Mouse (Mus musculus) lung, embryonic 15.5 days (tissue): ENCODE data around the gene Gm49368. TPM values are rescaled to one million over a fixed set of nuclear protein-coding genes. Genes with fewer than 3 reads are reported as not detected.

Experiments
- ATAC-seq: fragments of 200-750 bp; cut with Nextera tagmentation; 2 replicates; pipeline ENCODE4 v1.8.0; 2017; ENCODE audit warnings: moderate number of reproducible peaks, borderline replicate concordance; ENCODE audit not compliant: low FRiP score, low TSS enrichment; ENCODE audit errors: extremely low read depth
- H3K27ac ChIP-seq: fragments of 300-500 bp; sonication (generic); 2 replicates; pipeline ENCODE4 v1.5.1; 2015; ENCODE audit warnings: moderate library complexity, mild to moderate bottlenecking, inconsistent platforms
- H3K27me3 ChIP-seq: fragments of 300-500 bp; sonication (generic); 2 replicates; pipeline ENCODE4 v1.6.1; 2015; ENCODE audit warnings: inconsistent platforms
- H3K36me3 ChIP-seq: fragments of 300-500 bp; sonication (generic); 2 replicates; pipeline ENCODE4 v1.6.1; 2015; ENCODE audit warnings: inconsistent platforms
- H3K4me1 ChIP-seq: fragments of 300-500 bp; sonication (generic); 2 replicates; pipeline ENCODE4 v1.6.1; 2015; ENCODE audit warnings: inconsistent platforms
- H3K4me2 ChIP-seq: fragments of 300-500 bp; sonication (generic); 2 replicates; pipeline ENCODE4 v1.6.1; 2015; ENCODE audit warnings: inconsistent platforms, mild to moderate bottlenecking, moderate library complexity
- H3K4me3 ChIP-seq: fragments of 300-500 bp; sonication (generic); 2 replicates; pipeline ENCODE4 v1.5.1; 2015; ENCODE audit warnings: mild to moderate bottlenecking, inconsistent platforms
- H3K9ac ChIP-seq: fragments of 300-500 bp; sonication (generic); 2 replicates; pipeline ENCODE4 v1.6.1; 2015; ENCODE audit warnings: inconsistent platforms
- H3K9me3 ChIP-seq: fragments of 300-500 bp; sonication (generic); 2 replicates; pipeline ENCODE4 v1.6.1; 2016; ENCODE audit warnings: inconsistent platforms
- WGBS: fragments of 180-500 bp; shearing (Covaris S2); methylation state at CpG from one replicate; pipeline ENCODE4 v1.1.7; 2015; 5-methylcytosine and 5-hydroxymethylcytosine counted together
- polyA plus RNA-seq: library from polyadenylated mRNA; unstranded; fragments of >200 nt; fragmentation: Nextera tagmentation; extraction: Ambion mirVana; gene quantifications from 2 replicates; pipeline ENCODE4 v1.2.1, GENCODE M21; 2015

The Gm49368 gene
- polyA plus RNA-seq, 1 experiment from 2014 or later, result not detected

- Histone ChIP-seq H3K4me2 (no peak overlapping the region), H3K9ac (no peak overlapping the region), H3K4me1 (no peaks in the 10 kb centered on the region), H3K9me3 (no peaks in the 10 kb centered on the region), H3K27me3 (no peaks in the 10 kb centered on the region), H3K4me3 (no peak overlapping the region), H3K27ac (no peak overlapping the region), H3K36me3 (no peaks in the 10 kb centered on the region)
- 59% methylated on average over 7 of the region's 7 CpGs for WGBS
- ATAC-seq, result no peak
Observed at GRCm38 (mm10) chr7:128058576-128058975, 3.9 kb upstream of the Gm49368 start.

GRCm38 (mm10) chr7:128059091-128059490, 3.4 kb upstream of the Gm49368 start:
- H3K27ac ChIP-seq, result no peak overlapping the region
- no peak overlapping the region for H3K9ac ChIP-seq
- no peaks in the 10 kb centered on the region for H3K27me3 ChIP-seq
- no peaks in the 10 kb centered on the region for H3K9me3 ChIP-seq
- no peaks in the 10 kb centered on the region for H3K36me3 ChIP-seq
- ATAC-seq, result no peak
- no peak overlapping the region for H3K4me2 ChIP-seq
- no peak overlapping the region for H3K4me3 ChIP-seq
- H3K4me1 ChIP-seq, result no peaks in the 10 kb centered on the region
- WGBS, result 73% methylated on average over 4 of the region's 4 CpGs

- H3K36me3 ChIP-seq, result no peaks in the 10 kb centered on the region
- H3K9ac ChIP-seq, result no peak overlapping the region
- H3K27ac ChIP-seq, result no peak overlapping the region
- H3K4me3 ChIP-seq, result no peak overlapping the region
- no peak for ATAC-seq
- no peak overlapping the region for H3K4me2 ChIP-seq
- no peaks in the 10 kb centered on the region for H3K4me1 ChIP-seq
- no peaks in the 10 kb centered on the region for H3K27me3 ChIP-seq
- WGBS, result 77% methylated on average over 6 of the region's 6 CpGs
- H3K9me3 ChIP-seq, result no peaks in the 10 kb centered on the region
Observed at GRCm38 (mm10) chr7:128063211-128063781, 813 bp downstream of the Gm49368 start.

GRCm38 (mm10) chr7:128065547-128065946, 3.1 kb downstream of the Gm49368 start:
- no peak overlapping the region for H3K4me2 ChIP-seq
- no peak overlapping the region for H3K9ac ChIP-seq
- H3K27ac ChIP-seq, result no peak overlapping the region
- ATAC-seq, result no peak
- H3K9me3 ChIP-seq, result no peaks in the 10 kb centered on the region
- no peaks in the 10 kb centered on the region for H3K27me3 ChIP-seq
- H3K36me3 ChIP-seq, result no peaks in the 10 kb centered on the region
- WGBS, result 66% methylated on average over 5 of the region's 5 CpGs
- no peak overlapping the region for H3K4me3 ChIP-seq
- no peaks in the 10 kb centered on the region for H3K4me1 ChIP-seq

- Histone ChIP-seq H3K4me1 (no peaks in the 10 kb centered on the region), H3K36me3 (no peaks in the 10 kb centered on the region), H3K4me3 (no peak overlapping the region), H3K27me3 (no peaks in the 10 kb centered on the region), H3K27ac (no peak overlapping the region), H3K9ac (no peak overlapping the region), H3K4me2 (no peak overlapping the region), H3K9me3 (no peaks in the 10 kb centered on the region)
- ATAC-seq, result no peak
- 54% methylated on average over 3 of the region's 3 CpGs for WGBS
Observed at GRCm38 (mm10) chr7:128067847-128068246, 5.4 kb downstream of the Gm49368 start.

GRCm38 (mm10) chr7:128069844-128070243, 7.4 kb downstream of the Gm49368 start:
- Histone ChIP-seq H3K27me3 (no peaks in the 10 kb centered on the region), H3K4me3 (no peak overlapping the region), H3K9me3 (no peaks in the 10 kb centered on the region), H3K27ac (no peak overlapping the region), H3K4me2 (no peak overlapping the region), H3K36me3 (no peaks in the 10 kb centered on the region), H3K4me1 (no peaks in the 10 kb centered on the region), H3K9ac (no peak overlapping the region)
- 73% methylated on average over 2 of the region's 2 CpGs for WGBS
- no peak for ATAC-seq

GRCm38 (mm10) chr7:128071816-128072215, 9.3 kb downstream of the Gm49368 start:
- H3K4me3 ChIP-seq, result no peak overlapping the region
- H3K27ac ChIP-seq, result no peak overlapping the region
- no peak overlapping the region for H3K9ac ChIP-seq
- no peaks in the 10 kb centered on the region for H3K9me3 ChIP-seq
- no peak for ATAC-seq
- WGBS, result 61% methylated on average over 4 of the region's 4 CpGs
- H3K4me1 ChIP-seq, result no peaks in the 10 kb centered on the region
- H3K4me2 ChIP-seq, result no peak overlapping the region
- H3K36me3 ChIP-seq, result no peaks in the 10 kb centered on the region
- no peaks in the 10 kb centered on the region for H3K27me3 ChIP-seq

- Histone ChIP-seq H3K9me3 (no peaks in the 10 kb centered on the region), H3K9ac (no peak overlapping the region), H3K27ac (no peak overlapping the region), H3K27me3 (no peaks in the 10 kb centered on the region), H3K4me2 (no peak overlapping the region), H3K36me3 (no peaks in the 10 kb centered on the region), H3K4me3 (no peak overlapping the region), H3K4me1 (no peaks in the 10 kb centered on the region)
- WGBS, result 76% methylated on average over 8 of the region's 8 CpGs
- ATAC-seq, result no peak
Observed at GRCm38 (mm10) chr7:128080012-128080411, 17.5 kb downstream of the Gm49368 start.

GRCm38 (mm10) chr7:128089141-128089540, 26.7 kb downstream of the Gm49368 start:
- no peaks in the 10 kb centered on the region for H3K27me3 ChIP-seq
- no peaks in the 10 kb centered on the region for H3K4me1 ChIP-seq
- no peak overlapping the region for H3K9ac ChIP-seq
- 69% methylated on average over 7 of the region's 7 CpGs for WGBS
- H3K27ac ChIP-seq, result no peak overlapping the region
- H3K4me2 ChIP-seq, result no peak overlapping the region
- H3K9me3 ChIP-seq, result no peaks in the 10 kb centered on the region
- no peak overlapping the region for H3K4me3 ChIP-seq
- no peaks in the 10 kb centered on the region for H3K36me3 ChIP-seq
- ATAC-seq, result no peak

- Histone ChIP-seq H3K36me3 (no peaks in the 10 kb centered on the region), H3K4me2 (no peak overlapping the region), H3K27me3 (no peaks in the 10 kb centered on the region), H3K9me3 (no peaks in the 10 kb centered on the region), H3K27ac (no peak overlapping the region), H3K9ac (no peak overlapping the region), H3K4me1 (0 out of 2 replicates have a peak, but pooled peaks cover 8% of the 10 kb centered on the region), H3K4me3 (no peak overlapping the region)
- WGBS, result 97% methylated on average over 1 of the region's 1 CpGs
- ATAC-seq, result no peak
Observed at GRCm38 (mm10) chr7:128098135-128098534, 35.7 kb downstream of the Gm49368 start.

GRCm38 (mm10) chr7:128100742-128101357, 38.4 kb downstream of the Gm49368 start:
- Histone ChIP-seq H3K27ac (no peak overlapping the region), H3K4me1 (0 out of 2 replicates have a peak, but pooled peaks cover 8% of the 10 kb centered on the region), H3K9ac (no peak overlapping the region), H3K4me3 (no peak overlapping the region), H3K36me3 (no peaks in the 10 kb centered on the region), H3K4me2 (no peak overlapping the region), H3K27me3 (no peaks in the 10 kb centered on the region), H3K9me3 (no peaks in the 10 kb centered on the region)
- no peak for ATAC-seq
- 75% methylated on average over 2 of the region's 2 CpGs for WGBS

GRCm38 (mm10) chr7:128105246-128105645, 42.8 kb downstream of the Gm49368 start:
- no peak overlapping the region for H3K9ac ChIP-seq
- no peaks in the 10 kb centered on the region for H3K36me3 ChIP-seq
- ATAC-seq, result no peak
- no peak overlapping the region for H3K27ac ChIP-seq
- H3K4me2 ChIP-seq, result no peak overlapping the region
- H3K4me1 ChIP-seq, result no peaks in the 10 kb centered on the region
- no peak overlapping the region for H3K4me3 ChIP-seq
- H3K9me3 ChIP-seq, result no peaks in the 10 kb centered on the region
- WGBS, result 46% methylated on average over 4 of the region's 4 CpGs
- H3K27me3 ChIP-seq, result no peaks in the 10 kb centered on the region
